Mouse (Mus musculus): ENCODE data around the gene Zfp169. TPM values are rescaled to one million over a fixed set of nuclear protein-coding genes. Genes with fewer than 3 reads are reported as not detected.
A peak's percentile ranks its signal among the peaks of the same experiment; 100 is the strongest.

Gene Zfp169
- polyA plus RNA-seq (2014; fragmentation: Nextera tagmentation; extraction: Ambion mirVana): 7.9 and 8.9 TPM in 2 replicates

- Histone ChIP-seq H3K9me3 (ENCODE audit: control insufficient read depth, low read length) (no peaks in the 10 kb centered on the region), H3K27me3 (ENCODE audit: control insufficient read depth, insufficient read depth, low read length) (no peaks in the 10 kb centered on the region), H3K9ac (ENCODE audit: low read depth, low read length) (peak within 1 kb of the TSS; percentile 79), H3K4me2 (replicated peaks; ENCODE audit: low read depth, low read length) (peak within 1 kb of the TSS; percentile 51), H3K4me3 (ENCODE audit: low read depth, low read length) (peak within 1 kb of the TSS; percentile 83), H3K27ac (ENCODE audit: low read depth, low read length) (no peak within 1 kb of the TSS), H3K4me1 (replicated peaks; ENCODE audit: control insufficient read depth, insufficient read depth, low read length) (peaks cover 3% of the 10 kb centered on the region; the same call in 1 of the 2 replicates), H3K36me3 (ENCODE audit: control insufficient read depth, insufficient read depth, low read length) (no peaks in the 10 kb centered on the region)
- 3% methylated on average over 34 of the region's 34 CpGs for WGBS
- ATAC-seq (ENCODE audit: low FRiP score): peak; percentile 98
- peak; percentile 87 for DNase-seq (ENCODE audit: low spot score)
Observed at GRCm38 (mm10) chr13:48513003-48513929, at the start of gene Zfp169, which contains the start of gene A830005F24Rik. Gene Zfp169, minus strand, starts transcription at chr13:48513451. Gene A830005F24Rik, plus strand, starts transcription at chr13:48513570.

GRCm38 (mm10) chr13:48562336-48562735 is 49.1 kb upstream of the Zfp169 start:
- DNase-seq (ENCODE audit: low spot score) (no peak), ATAC-seq (ENCODE audit: low FRiP score) (no peak)
- Histone ChIP-seq H3K4me3 (ENCODE audit: low read depth, low read length) (no peak overlapping the region), H3K27me3 (ENCODE audit: control insufficient read depth, insufficient read depth, low read length) (no peaks in the 10 kb centered on the region), H3K9me3 (ENCODE audit: control insufficient read depth, low read length) (no peaks in the 10 kb centered on the region), H3K36me3 (ENCODE audit: control insufficient read depth, insufficient read depth, low read length) (no peaks in the 10 kb centered on the region), H3K27ac (ENCODE audit: low read depth, low read length) (no peak overlapping the region), H3K4me2 (replicated peaks; ENCODE audit: low read depth, low read length) (no peak overlapping the region), H3K9ac (ENCODE audit: low read depth, low read length) (no peak overlapping the region), H3K4me1 (replicated peaks; ENCODE audit: control insufficient read depth, insufficient read depth, low read length) (no peaks in the 10 kb centered on the region)
- WGBS: 92% methylated on average over 5 of the region's 5 CpGs

- Histone ChIP-seq H3K4me1 (replicated peaks; ENCODE audit: control insufficient read depth, insufficient read depth, low read length) (no peaks in the 10 kb centered on the region), H3K36me3 (ENCODE audit: control insufficient read depth, insufficient read depth, low read length) (no peaks in the 10 kb centered on the region), H3K27ac (ENCODE audit: low read depth, low read length) (no peak overlapping the region), H3K9me3 (ENCODE audit: control insufficient read depth, low read length) (no peaks in the 10 kb centered on the region), H3K9ac (ENCODE audit: low read depth, low read length) (no peak overlapping the region), H3K4me3 (ENCODE audit: low read depth, low read length) (no peak overlapping the region), H3K27me3 (ENCODE audit: control insufficient read depth, insufficient read depth, low read length) (no peaks in the 10 kb centered on the region), H3K4me2 (replicated peaks; ENCODE audit: low read depth, low read length) (no peak overlapping the region)
- 83% methylated on average over 2 of the region's 2 CpGs for WGBS
- DNase-seq (ENCODE audit: low spot score): no peak
- no peak for ATAC-seq (ENCODE audit: low FRiP score)
Observed at GRCm38 (mm10) chr13:48561481-48561880, 48.2 kb upstream of the Zfp169 start.

GRCm38 (mm10) chr13:48555976-48556375 is 42.7 kb upstream of the Zfp169 start:
- H3K4me2 ChIP-seq (replicated peaks; ENCODE audit: low read depth, low read length): no peak overlapping the region
- no peaks in the 10 kb centered on the region for H3K4me1 ChIP-seq (replicated peaks; ENCODE audit: control insufficient read depth, insufficient read depth, low read length)
- no peak overlapping the region for H3K27ac ChIP-seq (ENCODE audit: low read depth, low read length)
- H3K27me3 ChIP-seq (ENCODE audit: control insufficient read depth, insufficient read depth, low read length): no peaks in the 10 kb centered on the region
- DNase-seq (ENCODE audit: low spot score) (no peak), ATAC-seq (ENCODE audit: low FRiP score) (no peak)
- WGBS: 81% methylated on average over 1 of the region's 1 CpGs
- H3K9me3 ChIP-seq (ENCODE audit: control insufficient read depth, low read length): no peaks in the 10 kb centered on the region
- no peaks in the 10 kb centered on the region for H3K36me3 ChIP-seq (ENCODE audit: control insufficient read depth, insufficient read depth, low read length)
- no peak overlapping the region for H3K4me3 ChIP-seq (ENCODE audit: low read depth, low read length)
- H3K9ac ChIP-seq (ENCODE audit: low read depth, low read length): no peak overlapping the region

GRCm38 (mm10) chr13:48554552-48554951 is 41.3 kb upstream of the Zfp169 start:
- H3K4me2 ChIP-seq (replicated peaks; ENCODE audit: low read depth, low read length): no peak overlapping the region
- H3K9me3 ChIP-seq (ENCODE audit: control insufficient read depth, low read length): no peaks in the 10 kb centered on the region
- no peak overlapping the region for H3K27ac ChIP-seq (ENCODE audit: low read depth, low read length)
- H3K27me3 ChIP-seq (ENCODE audit: control insufficient read depth, insufficient read depth, low read length): no peaks in the 10 kb centered on the region
- DNase-seq (ENCODE audit: low spot score): no peak
- no peaks in the 10 kb centered on the region for H3K36me3 ChIP-seq (ENCODE audit: control insufficient read depth, insufficient read depth, low read length)
- no peak for ATAC-seq (ENCODE audit: low FRiP score)
- no peak overlapping the region for H3K9ac ChIP-seq (ENCODE audit: low read depth, low read length)
- no peak overlapping the region for H3K4me3 ChIP-seq (ENCODE audit: low read depth, low read length)
- H3K4me1 ChIP-seq (replicated peaks; ENCODE audit: control insufficient read depth, insufficient read depth, low read length): no peaks in the 10 kb centered on the region
- WGBS: 88% methylated on average over 1 of the region's 1 CpGs

- H3K9me3 ChIP-seq (ENCODE audit: control insufficient read depth, low read length): no peaks in the 10 kb centered on the region
- 81% methylated on average over 5 of the region's 5 CpGs for WGBS
- no peak overlapping the region for H3K27ac ChIP-seq (ENCODE audit: low read depth, low read length)
- no peak overlapping the region for H3K9ac ChIP-seq (ENCODE audit: low read depth, low read length)
- H3K4me1 ChIP-seq (replicated peaks; ENCODE audit: control insufficient read depth, insufficient read depth, low read length): no peaks in the 10 kb centered on the region
- no peaks in the 10 kb centered on the region for H3K36me3 ChIP-seq (ENCODE audit: control insufficient read depth, insufficient read depth, low read length)
- DNase-seq (ENCODE audit: low spot score) (no peak), ATAC-seq (ENCODE audit: low FRiP score) (no peak)
- no peaks in the 10 kb centered on the region for H3K27me3 ChIP-seq (ENCODE audit: control insufficient read depth, insufficient read depth, low read length)
- no peak overlapping the region for H3K4me2 ChIP-seq (replicated peaks; ENCODE audit: low read depth, low read length)
- no peak overlapping the region for H3K4me3 ChIP-seq (ENCODE audit: low read depth, low read length)
Observed at GRCm38 (mm10) chr13:48553511-48553910, 40.3 kb upstream of the Zfp169 start.

GRCm38 (mm10) chr13:48552181-48553090 is 39.2 kb upstream of the Zfp169 start:
- Histone ChIP-seq H3K9me3 (ENCODE audit: control insufficient read depth, low read length) (no peaks in the 10 kb centered on the region), H3K4me3 (ENCODE audit: low read depth, low read length) (no peak overlapping the region), H3K27ac (ENCODE audit: low read depth, low read length) (no peak overlapping the region), H3K36me3 (ENCODE audit: control insufficient read depth, insufficient read depth, low read length) (no peaks in the 10 kb centered on the region), H3K4me2 (replicated peaks; ENCODE audit: low read depth, low read length) (no peak overlapping the region), H3K27me3 (ENCODE audit: control insufficient read depth, insufficient read depth, low read length) (no peaks in the 10 kb centered on the region), H3K4me1 (replicated peaks; ENCODE audit: control insufficient read depth, insufficient read depth, low read length) (no peaks in the 10 kb centered on the region), H3K9ac (ENCODE audit: low read depth, low read length) (no peak overlapping the region)
- 78% methylated on average over 21 of the region's 21 CpGs for WGBS
- DNase-seq (ENCODE audit: low spot score) (no peak), ATAC-seq (ENCODE audit: low FRiP score) (no peak)

GRCm38 (mm10) chr13:48548296-48548695 is 35.0 kb upstream of the Zfp169 start:
- 92% methylated on average over 5 of the region's 5 CpGs for WGBS
- no peaks in the 10 kb centered on the region for H3K9me3 ChIP-seq (ENCODE audit: control insufficient read depth, low read length)

More at GRCm38 (mm10) chr13:48548296-48548695, 35.0 kb upstream of the Zfp169 start:
- Histone ChIP-seq H3K4me2 (replicated peaks; ENCODE audit: low read depth, low read length) (no peak overlapping the region), H3K4me3 (ENCODE audit: low read depth, low read length) (no peak overlapping the region), H3K27me3 (ENCODE audit: control insufficient read depth, insufficient read depth, low read length) (no peaks in the 10 kb centered on the region), H3K9ac (ENCODE audit: low read depth, low read length) (no peak overlapping the region), H3K4me1 (replicated peaks; ENCODE audit: control insufficient read depth, insufficient read depth, low read length) (peaks cover 5% of the 10 kb centered on the region; the same call in 1 of the 2 replicates), H3K36me3 (ENCODE audit: control insufficient read depth, insufficient read depth, low read length) (no peaks in the 10 kb centered on the region), H3K27ac (ENCODE audit: low read depth, low read length) (no peak overlapping the region)
- DNase-seq (ENCODE audit: low spot score) (no peak), ATAC-seq (ENCODE audit: low FRiP score) (no peak)
